Mouse (Mus musculus): ENCODE data around the gene Dnaaf5. TPM values are rescaled to one million over a fixed set of nuclear protein-coding genes. Genes with fewer than 3 reads are reported as not detected.

The Dnaaf5 gene
- polyA plus RNA-seq, 1 experiment, result 22.6 TPM

GRCm38 (mm10) chr5:139112418-139112817 lies 37.6 kb upstream of the Dnaaf5 start:
- TF ChIP-seq CTCF (IDR thresholded peaks at IDR 0.05; ENCODE audit: low read depth, low read length) (no peak), POLR2A (IDR thresholded peaks at IDR 0.05; ENCODE audit: insufficient read depth, low read length) (no peak), EP300 (IDR thresholded peaks at IDR 0.05; ENCODE audit: insufficient read depth, low read depth, low read length) (no peak)
- Histone ChIP-seq H3K9ac (ENCODE audit: low read depth, poor library complexity, severe bottlenecking) (no peak overlapping the region), H3K9me3 (replicated peaks; ENCODE audit: control insufficient read depth, insufficient read depth, low read length, poor library complexity, severe bottlenecking) (no peaks in the 10 kb centered on the region), H3K4me3 (ENCODE audit: low read depth, low read length) (no peak overlapping the region), H3K4me1 (ENCODE audit: control insufficient read depth, insufficient read depth, low read length) (peaks cover 2% of the 10 kb centered on the region), H3K27ac (ENCODE audit: insufficient read depth, low read length) (no peak overlapping the region), H3K36me3 (ENCODE audit: control insufficient read depth, insufficient read depth, low read length, poor library complexity, severe bottlenecking) (no peaks in the 10 kb centered on the region), H3K27me3 (ENCODE audit: control insufficient read depth, insufficient read depth, low read length, poor library complexity, severe bottlenecking) (no peaks in the 10 kb centered on the region)

DNA sequence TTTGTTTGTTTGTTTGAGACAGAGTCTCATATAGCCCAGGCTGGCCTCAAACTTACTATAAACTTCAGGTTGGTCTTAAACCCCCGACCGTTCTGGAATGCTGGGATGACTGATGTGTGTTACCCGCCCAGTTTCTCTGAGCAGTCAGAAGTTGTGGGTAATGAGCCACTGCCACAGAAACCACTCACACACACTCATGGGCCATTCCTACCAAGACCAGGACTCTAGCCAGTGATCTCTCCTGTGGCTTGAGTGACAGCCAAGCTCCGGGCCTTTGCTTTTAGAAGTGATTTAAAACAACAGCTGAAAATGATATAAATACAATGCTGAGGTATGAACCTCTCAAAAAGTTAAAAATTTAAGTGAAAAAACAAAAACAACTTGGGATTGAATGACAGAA lies 35.1 kb upstream of the Dnaaf5 start:
- no peak overlapping the region for H3K9ac ChIP-seq (ENCODE audit: low read depth, poor library complexity, severe bottlenecking)
- H3K9me3 ChIP-seq (replicated peaks; ENCODE audit: control insufficient read depth, insufficient read depth, low read length, poor library complexity, severe bottlenecking), result no peaks in the 10 kb centered on the region

DNA sequence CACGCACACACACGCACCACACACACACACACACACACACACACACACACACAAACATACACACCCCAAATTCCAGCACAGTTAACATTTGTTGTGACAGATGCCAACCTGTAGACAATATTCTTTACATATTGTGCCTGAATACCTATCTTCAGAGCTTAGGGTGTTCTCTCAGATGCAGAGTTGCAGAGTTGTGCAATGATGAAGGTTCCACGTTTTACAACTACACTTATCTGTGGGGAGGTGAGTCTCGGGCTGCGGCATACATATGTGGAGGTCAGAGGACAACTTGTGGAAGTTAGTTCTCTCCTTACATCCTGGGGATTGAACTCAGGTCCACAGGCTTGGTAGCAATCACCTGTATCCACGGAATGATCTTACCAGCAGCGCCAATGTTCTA lies 34.5 kb upstream of the Dnaaf5 start:
- H3K36me3 ChIP-seq (ENCODE audit: control insufficient read depth, insufficient read depth, low read length, poor library complexity, severe bottlenecking), result no peaks in the 10 kb centered on the region
- H3K4me1 ChIP-seq (ENCODE audit: control insufficient read depth, insufficient read depth, low read length), result no peaks in the 10 kb centered on the region
- no peak overlapping the region for H3K4me3 ChIP-seq (ENCODE audit: low read depth, low read length)
- H3K9me3 ChIP-seq (replicated peaks; ENCODE audit: control insufficient read depth, insufficient read depth, low read length, poor library complexity, severe bottlenecking), result no peaks in the 10 kb centered on the region
- no peaks in the 10 kb centered on the region for H3K27me3 ChIP-seq (ENCODE audit: control insufficient read depth, insufficient read depth, low read length, poor library complexity, severe bottlenecking)
- no peak overlapping the region for H3K9ac ChIP-seq (ENCODE audit: low read depth, poor library complexity, severe bottlenecking)
- TF ChIP-seq POLR2A (IDR thresholded peaks at IDR 0.05; ENCODE audit: insufficient read depth, low read length) (no peak), CTCF (IDR thresholded peaks at IDR 0.05; ENCODE audit: low read depth, low read length) (no peak), EP300 (IDR thresholded peaks at IDR 0.05; ENCODE audit: insufficient read depth, low read depth, low read length) (no peak)
- no peak overlapping the region for H3K27ac ChIP-seq (ENCODE audit: insufficient read depth, low read length)

More for the DNA sequence above, 35.1 kb upstream of the Dnaaf5 start:
- TF ChIP-seq POLR2A (IDR thresholded peaks at IDR 0.05; ENCODE audit: insufficient read depth, low read length), result no peak
- H3K36me3 ChIP-seq (ENCODE audit: control insufficient read depth, insufficient read depth, low read length, poor library complexity, severe bottlenecking), result no peaks in the 10 kb centered on the region
- H3K27me3 ChIP-seq (ENCODE audit: control insufficient read depth, insufficient read depth, low read length, poor library complexity, severe bottlenecking), result no peaks in the 10 kb centered on the region
- H3K27ac ChIP-seq (ENCODE audit: insufficient read depth, low read length), result no peak overlapping the region
- peaks cover 2% of the 10 kb centered on the region for H3K4me1 ChIP-seq (ENCODE audit: control insufficient read depth, insufficient read depth, low read length)
- no peak overlapping the region for H3K4me3 ChIP-seq (ENCODE audit: low read depth, low read length)

GRCm38 (mm10) chr5:139118139-139118960 lies 31.7 kb upstream of the Dnaaf5 start:
- Histone ChIP-seq H3K4me3 (ENCODE audit: low read depth, low read length) (no peak overlapping the region), H3K36me3 (ENCODE audit: control insufficient read depth, insufficient read depth, low read length, poor library complexity, severe bottlenecking) (no peaks in the 10 kb centered on the region), H3K9ac (ENCODE audit: low read depth, poor library complexity, severe bottlenecking) (no peak overlapping the region), H3K27ac (ENCODE audit: insufficient read depth, low read length) (no peak overlapping the region), H3K4me1 (ENCODE audit: control insufficient read depth, insufficient read depth, low read length) (no peaks in the 10 kb centered on the region), H3K9me3 (replicated peaks; ENCODE audit: control insufficient read depth, insufficient read depth, low read length, poor library complexity, severe bottlenecking) (no peaks in the 10 kb centered on the region), H3K27me3 (ENCODE audit: control insufficient read depth, insufficient read depth, low read length, poor library complexity, severe bottlenecking) (no peaks in the 10 kb centered on the region)
- TF ChIP-seq EP300 (IDR thresholded peaks at IDR 0.05; ENCODE audit: insufficient read depth, low read depth, low read length) (no peak), CTCF (IDR thresholded peaks at IDR 0.05; ENCODE audit: low read depth, low read length) (no peak), POLR2A (IDR thresholded peaks at IDR 0.05; ENCODE audit: insufficient read depth, low read length) (no peak)

GRCm38 (mm10) chr5:139118961-139119276 lies 31.1 kb upstream of the Dnaaf5 start:
- no peaks in the 10 kb centered on the region for H3K9me3 ChIP-seq (replicated peaks; ENCODE audit: control insufficient read depth, insufficient read depth, low read length, poor library complexity, severe bottlenecking)
- H3K9ac ChIP-seq (ENCODE audit: low read depth, poor library complexity, severe bottlenecking), result no peak overlapping the region
- TF ChIP-seq EP300 (IDR thresholded peaks at IDR 0.05; ENCODE audit: insufficient read depth, low read depth, low read length) (no peak), POLR2A (IDR thresholded peaks at IDR 0.05; ENCODE audit: insufficient read depth, low read length) (no peak), CTCF (IDR thresholded peaks at IDR 0.05; ENCODE audit: low read depth, low read length) (no peak)
- no peak overlapping the region for H3K4me3 ChIP-seq (ENCODE audit: low read depth, low read length)
- no peaks in the 10 kb centered on the region for H3K27me3 ChIP-seq (ENCODE audit: control insufficient read depth, insufficient read depth, low read length, poor library complexity, severe bottlenecking)
- no peaks in the 10 kb centered on the region for H3K36me3 ChIP-seq (ENCODE audit: control insufficient read depth, insufficient read depth, low read length, poor library complexity, severe bottlenecking)
- no peak overlapping the region for H3K27ac ChIP-seq (ENCODE audit: insufficient read depth, low read length)
- H3K4me1 ChIP-seq (ENCODE audit: control insufficient read depth, insufficient read depth, low read length), result no peaks in the 10 kb centered on the region

DNA sequence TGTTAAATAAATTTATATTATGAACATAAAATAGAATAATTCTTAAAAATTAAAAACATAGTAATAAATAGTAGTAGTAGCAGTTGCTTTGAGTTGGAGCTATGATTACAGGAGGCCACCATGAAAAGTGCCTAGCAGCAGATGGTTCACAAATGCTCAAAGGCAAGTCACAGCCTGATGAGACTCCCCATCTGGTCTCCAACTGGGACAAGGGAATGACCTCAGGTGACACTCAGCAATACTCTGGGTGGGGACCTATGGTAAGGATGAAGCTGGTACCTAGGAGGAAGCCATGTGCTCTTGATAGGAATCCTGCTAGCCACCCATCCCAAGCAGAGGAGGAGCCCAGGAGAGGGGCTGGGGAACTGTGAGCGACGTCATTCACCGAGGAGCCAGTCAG lies 24.3 kb upstream of the Dnaaf5 start:
- TF ChIP-seq CTCF (IDR thresholded peaks at IDR 0.05; ENCODE audit: low read depth, low read length) (no peak), EP300 (IDR thresholded peaks at IDR 0.05; ENCODE audit: insufficient read depth, low read depth, low read length) (no peak), POLR2A (IDR thresholded peaks at IDR 0.05; ENCODE audit: insufficient read depth, low read length) (no peak)

More for the DNA sequence above, 24.3 kb upstream of the Dnaaf5 start:
- no peaks in the 10 kb centered on the region for H3K36me3 ChIP-seq (ENCODE audit: control insufficient read depth, insufficient read depth, low read length, poor library complexity, severe bottlenecking)
- H3K9me3 ChIP-seq (replicated peaks; ENCODE audit: control insufficient read depth, insufficient read depth, low read length, poor library complexity, severe bottlenecking), result no peaks in the 10 kb centered on the region
- H3K4me3 ChIP-seq (ENCODE audit: low read depth, low read length), result no peak overlapping the region
- H3K27ac ChIP-seq (ENCODE audit: insufficient read depth, low read length), result no peak overlapping the region
- no peak overlapping the region for H3K9ac ChIP-seq (ENCODE audit: low read depth, poor library complexity, severe bottlenecking)
- no peaks in the 10 kb centered on the region for H3K4me1 ChIP-seq (ENCODE audit: control insufficient read depth, insufficient read depth, low read length)
- no peaks in the 10 kb centered on the region for H3K27me3 ChIP-seq (ENCODE audit: control insufficient read depth, insufficient read depth, low read length, poor library complexity, severe bottlenecking)

Data from ES-Bruce4 (cell line).